Mouse (Mus musculus): ENCODE measurements at regions not wholly inside any gene's neighbourhood (a gene's known extent, or its start where the extent isn't known, plus 50 kb on each side); places are given as distances from the start of the nearest gene placed in this dataset.

- H3K9me3 ChIP-seq (replicated peaks), result no peaks in the 10 kb centered on the region
- no peak for ATAC-seq (ENCODE audit: insufficient read depth)
- no peak overlapping the region for H3K9ac ChIP-seq
- no peak overlapping the region for H3K4me3 ChIP-seq (replicated peaks)
- H3K4me1 ChIP-seq (replicated peaks), result no peaks in the 10 kb centered on the region
- H3K4me2 ChIP-seq, result no peak overlapping the region
- H3K36me3 ChIP-seq (replicated peaks), result no peaks in the 10 kb centered on the region
- H3K27me3 ChIP-seq, result no peaks in the 10 kb centered on the region
- no peak overlapping the region for H3K27ac ChIP-seq (replicated peaks)
- WGBS (ENCODE audit: insufficient replicate concordance), result 9% methylated on average over 1 of the region's 1 CpGs
Observed at GRCm38 (mm10) chr5:39334241-39334640, 421.0 kb downstream of the Hs3st1 start.

GRCm38 (mm10) chr5:39325399-39325798 is 429.9 kb downstream of the Hs3st1 start:
- WGBS (ENCODE audit: insufficient replicate concordance), result 66% methylated on average over 2 of the region's 2 CpGs
- Histone ChIP-seq H3K4me3 (replicated peaks) (no peak overlapping the region), H3K27me3 (no peaks in the 10 kb centered on the region), H3K9ac (no peak overlapping the region), H3K4me1 (replicated peaks) (no peaks in the 10 kb centered on the region), H3K27ac (replicated peaks) (no peak overlapping the region), H3K4me2 (no peak overlapping the region), H3K9me3 (replicated peaks) (no peaks in the 10 kb centered on the region), H3K36me3 (replicated peaks) (no peaks in the 10 kb centered on the region)
- no peak for ATAC-seq (ENCODE audit: insufficient read depth)

- Histone ChIP-seq H3K4me3 (replicated peaks) (no peak overlapping the region), H3K9ac (no peak overlapping the region), H3K4me1 (replicated peaks) (no peaks in the 10 kb centered on the region), H3K27ac (replicated peaks) (no peak overlapping the region), H3K36me3 (replicated peaks) (no peaks in the 10 kb centered on the region), H3K9me3 (replicated peaks) (no peaks in the 10 kb centered on the region), H3K27me3 (no peaks in the 10 kb centered on the region), H3K4me2 (no peak overlapping the region)
- ATAC-seq (ENCODE audit: insufficient read depth), result no peak
- WGBS (ENCODE audit: insufficient replicate concordance), result 51% methylated on average over 3 of the region's 3 CpGs
Observed at GRCm38 (mm10) chr5:39316478-39316877, 438.8 kb downstream of the Hs3st1 start.

- no peak overlapping the region for H3K27ac ChIP-seq (replicated peaks)
- H3K9ac ChIP-seq, result no peak overlapping the region
- 58% methylated on average over 4 of the region's 4 CpGs for WGBS (ENCODE audit: insufficient replicate concordance)
- no peaks in the 10 kb centered on the region for H3K36me3 ChIP-seq (replicated peaks)
- H3K27me3 ChIP-seq, result no peaks in the 10 kb centered on the region
- H3K4me2 ChIP-seq, result no peak overlapping the region
- no peaks in the 10 kb centered on the region for H3K9me3 ChIP-seq (replicated peaks)
- no peak for ATAC-seq (ENCODE audit: insufficient read depth)
- no peak overlapping the region for H3K4me3 ChIP-seq (replicated peaks)
- no peaks in the 10 kb centered on the region for H3K4me1 ChIP-seq (replicated peaks)
Observed at GRCm38 (mm10) chr5:39311211-39311610, 434.6 kb upstream of the Clnk start.

GRCm38 (mm10) chr5:39305794-39306193 is 429.2 kb upstream of the Clnk start:
- Histone ChIP-seq H3K27me3 (no peaks in the 10 kb centered on the region), H3K9me3 (replicated peaks) (no peaks in the 10 kb centered on the region), H3K36me3 (replicated peaks) (no peaks in the 10 kb centered on the region), H3K4me1 (replicated peaks) (no peaks in the 10 kb centered on the region), H3K9ac (no peak overlapping the region), H3K4me3 (replicated peaks) (no peak overlapping the region), H3K4me2 (no peak overlapping the region), H3K27ac (replicated peaks) (no peak overlapping the region)
- WGBS (ENCODE audit: insufficient replicate concordance), result 47% methylated on average over 2 of the region's 2 CpGs
- no peak for ATAC-seq (ENCODE audit: insufficient read depth)

- no peak overlapping the region for H3K4me3 ChIP-seq (replicated peaks)
- H3K36me3 ChIP-seq (replicated peaks), result no peaks in the 10 kb centered on the region
- H3K4me1 ChIP-seq (replicated peaks), result no peaks in the 10 kb centered on the region
- no peaks in the 10 kb centered on the region for H3K9me3 ChIP-seq (replicated peaks)
- ATAC-seq (ENCODE audit: insufficient read depth), result no peak
- no peak overlapping the region for H3K9ac ChIP-seq
- 48% methylated on average over 2 of the region's 2 CpGs for WGBS (ENCODE audit: insufficient replicate concordance)
- H3K27me3 ChIP-seq, result no peaks in the 10 kb centered on the region
- H3K27ac ChIP-seq (replicated peaks), result no peak overlapping the region
- no peak overlapping the region for H3K4me2 ChIP-seq
Observed at GRCm38 (mm10) chr5:39292849-39293248, 416.2 kb upstream of the Clnk start.

GRCm38 (mm10) chr5:39281021-39281420 is 404.4 kb upstream of the Clnk start:
- no peak for ATAC-seq (ENCODE audit: insufficient read depth)
- Histone ChIP-seq H3K9ac (no peak overlapping the region), H3K36me3 (replicated peaks) (no peaks in the 10 kb centered on the region), H3K4me2 (no peak overlapping the region), H3K27me3 (no peaks in the 10 kb centered on the region), H3K4me1 (replicated peaks) (no peaks in the 10 kb centered on the region), H3K9me3 (replicated peaks) (no peaks in the 10 kb centered on the region), H3K4me3 (replicated peaks) (no peak overlapping the region), H3K27ac (replicated peaks) (no peak overlapping the region)
- 65% methylated on average over 2 of the region's 2 CpGs for WGBS (ENCODE audit: insufficient replicate concordance)

GRCm38 (mm10) chr5:39273710-39274385 is 397.2 kb upstream of the Clnk start:
- H3K4me2 ChIP-seq, result no peak overlapping the region
- no peak overlapping the region for H3K4me3 ChIP-seq (replicated peaks)
- H3K9ac ChIP-seq, result no peak overlapping the region
- ATAC-seq (ENCODE audit: insufficient read depth), result no peak
- H3K27ac ChIP-seq (replicated peaks), result no peak overlapping the region
- H3K4me1 ChIP-seq (replicated peaks), result no peaks in the 10 kb centered on the region
- no peaks in the 10 kb centered on the region for H3K9me3 ChIP-seq (replicated peaks)
- H3K36me3 ChIP-seq (replicated peaks), result no peaks in the 10 kb centered on the region
- H3K27me3 ChIP-seq, result no peaks in the 10 kb centered on the region
- 58% methylated on average over 4 of the region's 4 CpGs for WGBS (ENCODE audit: insufficient replicate concordance)

- Histone ChIP-seq H3K36me3 (replicated peaks) (no peaks in the 10 kb centered on the region), H3K4me3 (replicated peaks) (no peak overlapping the region), H3K4me1 (replicated peaks) (no peaks in the 10 kb centered on the region), H3K27ac (replicated peaks) (no peak overlapping the region), H3K9me3 (replicated peaks) (no peaks in the 10 kb centered on the region), H3K9ac (no peak overlapping the region), H3K4me2 (no peak overlapping the region), H3K27me3 (no peaks in the 10 kb centered on the region)
- 61% methylated on average over 1 of the region's 1 CpGs for whole genome bisulfite sequencing (ENCODE audit: insufficient replicate concordance)
- ATAC-seq (ENCODE audit: insufficient read depth), result no peak
Observed at GRCm38 (mm10) chr5:39267106-39267505, 390.5 kb upstream of the Clnk start.

GRCm38 (mm10) chr5:39260721-39261190 is 384.1 kb upstream of the Clnk start:
- Histone ChIP-seq H3K36me3 (replicated peaks) (no peaks in the 10 kb centered on the region), H3K4me1 (replicated peaks) (no peaks in the 10 kb centered on the region), H3K4me2 (no peak overlapping the region), H3K27ac (replicated peaks) (no peak overlapping the region), H3K9ac (no peak overlapping the region), H3K27me3 (no peaks in the 10 kb centered on the region), H3K4me3 (replicated peaks) (no peak overlapping the region), H3K9me3 (replicated peaks) (no peaks in the 10 kb centered on the region)
- WGBS (ENCODE audit: insufficient replicate concordance), result 59% methylated on average over 1 of the region's 1 CpGs
- ATAC-seq (ENCODE audit: insufficient read depth), result no peak

- no peak overlapping the region for H3K27ac ChIP-seq (replicated peaks)
- 18% methylated on average over 2 of the region's 2 CpGs for WGBS (ENCODE audit: insufficient replicate concordance)
- no peak overlapping the region for H3K4me3 ChIP-seq (replicated peaks)
- ATAC-seq (ENCODE audit: insufficient read depth), result no peak
- no peaks in the 10 kb centered on the region for H3K36me3 ChIP-seq (replicated peaks)
- H3K9ac ChIP-seq, result no peak overlapping the region
- H3K4me2 ChIP-seq, result no peak overlapping the region
- no peaks in the 10 kb centered on the region for H3K9me3 ChIP-seq (replicated peaks)
- no peaks in the 10 kb centered on the region for H3K27me3 ChIP-seq
- H3K4me1 ChIP-seq (replicated peaks), result no peaks in the 10 kb centered on the region
Observed at GRCm38 (mm10) chr5:39257745-39258144, 381.1 kb upstream of the Clnk start.

GRCm38 (mm10) chr5:39252206-39252605 is 375.6 kb upstream of the Clnk start:
- H3K9ac ChIP-seq, result no peak overlapping the region
- H3K36me3 ChIP-seq (replicated peaks), result no peaks in the 10 kb centered on the region
- no peak overlapping the region for H3K4me2 ChIP-seq
- 60% methylated on average over 3 of the region's 3 CpGs for WGBS (ENCODE audit: insufficient replicate concordance)
- H3K27me3 ChIP-seq, result no peaks in the 10 kb centered on the region
- no peaks in the 10 kb centered on the region for H3K9me3 ChIP-seq (replicated peaks)
- no peak overlapping the region for H3K4me3 ChIP-seq (replicated peaks)
- H3K4me1 ChIP-seq (replicated peaks), result no peaks in the 10 kb centered on the region
- H3K27ac ChIP-seq (replicated peaks), result no peak overlapping the region
- no peak for ATAC-seq (ENCODE audit: insufficient read depth)
